Mouse (Mus musculus) CD4-positive helper T cell, adult 2 months (primary cell): ENCODE data around the gene Saal1.
"Not testable (repeated sequence)": the region's sequence is repeated elsewhere in the genome, so short reads cannot be mapped to it uniquely, and the experiment has no call there.

Experiments used
- DNase-seq: peaks from one replicate; pipeline ENCODE4 v3.0.0-alpha.2; 2012; ENCODE audit warnings: low read depth, missing footprints, low spot score

Gene Saal1

GRCm38 (mm10) chr7:46710390-46710844 lies at the start of gene Saal1:
TSS of gene Saal1 (minus strand) at chr7:46710680.
- peak; percentile 92 for DNase-seq

- DNase-seq = no peak
Observed at GRCm38 (mm10) chr7:46751490-46751889, 41.0 kb upstream of the Saal1 start, which contains the start of gene Saa2. TSS of gene Saa2 (plus strand) at chr7:46751790.

GRCm38 (mm10) chr7:46748459-46748858 lies 38.0 kb upstream of the Saal1 start:
- no peak for DNase-seq

- DNase-seq = no peak
Observed at GRCm38 (mm10) chr7:46746381-46746780, 35.9 kb upstream of the Saal1 start.

- DNase-seq = no peak
Observed at GRCm38 (mm10) chr7:46745816-46746215, 35.3 kb upstream of the Saal1 start.

DNA sequence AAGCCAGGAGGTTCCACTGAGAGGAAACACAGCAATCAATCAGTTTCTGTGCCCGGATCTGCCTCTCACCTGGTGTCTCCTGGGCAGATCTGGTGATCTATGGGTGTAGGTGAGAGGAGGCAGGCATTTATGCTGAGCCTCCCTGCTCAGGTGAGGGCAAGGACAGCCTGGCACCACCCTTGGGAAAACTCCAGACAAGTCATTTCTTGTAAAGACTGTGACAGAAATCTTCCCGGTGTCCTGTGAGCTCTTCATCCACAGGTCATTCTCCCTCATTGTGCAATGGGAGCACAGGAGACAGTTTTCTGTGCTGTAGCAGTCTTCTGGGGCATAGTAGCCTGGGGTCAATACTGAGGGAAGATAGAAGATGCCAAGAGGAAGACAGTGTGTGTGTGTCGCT lies 32.4 kb upstream of the Saal1 start, which contains the start of gene Saa1:
Saa1 (minus strand) TSS at position 101 of the 400 bp plus-strand sequence.
- not testable (repeated sequence) for DNase-seq

- DNase-seq = not testable (repeated sequence)
Observed at GRCm38 (mm10) chr7:46740041-46740440, 29.6 kb upstream of the Saal1 start.

DNA sequence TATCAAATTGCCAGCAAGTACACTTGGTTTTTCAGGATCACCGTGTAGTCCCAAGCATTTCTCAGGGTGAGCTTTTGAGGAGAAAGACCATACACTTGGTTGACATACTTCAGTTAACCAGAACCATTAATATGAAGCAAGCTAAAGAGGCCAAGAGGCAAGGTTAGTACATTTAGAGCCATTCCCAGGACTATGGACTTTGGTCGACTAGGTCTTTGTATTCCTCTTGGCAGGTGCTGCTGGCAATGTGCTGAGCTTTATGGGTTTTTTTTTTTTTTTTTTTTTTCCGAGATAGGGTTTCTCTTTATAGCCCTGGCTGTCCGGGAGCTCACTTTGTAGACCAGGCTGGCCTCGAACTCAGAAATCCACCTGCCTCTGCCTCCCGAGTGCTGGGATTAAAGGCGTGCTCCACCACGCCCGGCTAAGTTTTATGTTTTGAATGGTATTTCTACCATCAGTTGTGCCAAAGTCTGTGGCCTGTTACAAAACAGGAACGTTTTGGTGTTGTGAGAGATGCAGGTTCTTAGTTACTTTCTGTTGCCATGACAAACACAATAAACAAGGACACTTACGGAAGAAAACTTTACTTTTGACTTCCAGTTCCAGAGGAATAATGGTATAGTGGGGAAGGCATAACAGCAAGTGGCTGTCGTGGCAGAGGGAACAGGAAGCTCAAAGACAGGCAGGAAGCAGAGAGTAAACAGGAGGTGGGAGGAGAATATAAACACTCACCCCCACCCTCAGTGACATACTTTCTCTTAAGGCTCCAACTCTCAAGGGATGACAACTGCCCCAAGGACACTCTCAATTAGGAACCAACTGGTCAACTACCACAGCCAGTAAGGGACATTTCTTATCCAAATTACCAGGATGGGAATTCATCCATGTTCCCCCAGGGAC lies 28.3 kb upstream of the Saal1 start:
- DNase-seq = no peak

DNA sequence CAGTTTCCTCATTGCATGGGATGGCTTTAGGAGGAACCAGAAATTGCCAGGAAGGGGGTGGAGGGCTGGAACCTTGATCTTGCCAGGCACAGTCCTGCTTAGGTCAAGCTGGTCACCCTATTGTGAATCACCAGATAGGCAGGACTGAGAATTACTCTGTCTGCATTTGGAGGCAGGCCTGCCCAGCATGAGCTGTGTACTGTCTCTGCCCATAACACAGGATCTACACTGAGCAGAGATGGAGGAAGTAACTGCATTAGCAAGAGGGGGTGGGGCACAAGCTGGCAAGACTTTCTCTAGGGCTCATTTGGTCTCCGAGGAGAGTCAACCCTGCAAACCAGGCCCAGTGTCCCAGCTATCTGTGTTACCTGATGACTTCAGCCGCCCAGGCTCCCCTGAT lies 24.5 kb upstream of the Saal1 start:
- DNase-seq = no peak

DNA sequence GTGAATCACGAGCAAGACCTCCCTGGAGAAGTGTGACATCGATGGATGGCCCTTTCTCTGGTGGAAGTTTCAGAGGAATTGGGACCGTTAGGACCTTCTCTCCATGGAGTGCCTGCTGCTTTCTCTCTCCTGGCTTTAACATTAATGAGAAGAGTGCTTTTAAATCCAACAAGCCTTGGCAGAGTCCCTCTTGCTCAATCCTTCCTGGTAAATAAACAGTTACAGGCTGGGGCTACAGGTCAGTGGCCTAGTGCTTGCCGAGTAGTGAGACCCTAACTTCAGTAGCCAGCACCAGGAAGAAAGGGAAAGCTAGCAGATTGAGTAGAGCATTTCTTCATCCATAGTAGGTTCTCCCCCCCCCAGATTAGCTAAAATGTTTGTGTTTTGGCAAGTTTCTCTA lies 22.0 kb upstream of the Saal1 start, which contains the start of gene Saa4:
Saa4 (minus strand) TSS at position 146 of the 400 bp plus-strand sequence.
- DNase-seq = no peak

DNA sequence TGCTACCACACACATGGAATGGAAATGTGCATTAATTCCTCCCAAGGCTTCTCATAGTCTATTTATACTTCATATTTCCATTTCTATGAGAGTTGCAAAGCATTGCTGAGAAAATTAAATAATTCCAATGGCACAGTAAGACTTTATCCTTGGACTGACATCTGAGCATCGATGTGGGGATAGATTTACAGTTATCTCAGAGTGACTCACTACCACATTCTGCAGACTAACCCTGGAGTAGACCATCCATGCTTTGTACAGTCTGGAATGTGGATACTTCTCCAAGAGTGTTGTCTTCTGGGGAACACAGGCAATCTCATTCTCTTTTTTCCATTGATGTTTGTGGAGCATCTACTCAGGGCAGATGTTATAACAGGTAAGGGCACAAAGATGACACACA lies 17.1 kb upstream of the Saal1 start:
- no peak for DNase-seq

- DNase-seq = no peak
Observed at GRCm38 (mm10) chr7:46724396-46724795, 13.9 kb upstream of the Saal1 start.

DNA sequence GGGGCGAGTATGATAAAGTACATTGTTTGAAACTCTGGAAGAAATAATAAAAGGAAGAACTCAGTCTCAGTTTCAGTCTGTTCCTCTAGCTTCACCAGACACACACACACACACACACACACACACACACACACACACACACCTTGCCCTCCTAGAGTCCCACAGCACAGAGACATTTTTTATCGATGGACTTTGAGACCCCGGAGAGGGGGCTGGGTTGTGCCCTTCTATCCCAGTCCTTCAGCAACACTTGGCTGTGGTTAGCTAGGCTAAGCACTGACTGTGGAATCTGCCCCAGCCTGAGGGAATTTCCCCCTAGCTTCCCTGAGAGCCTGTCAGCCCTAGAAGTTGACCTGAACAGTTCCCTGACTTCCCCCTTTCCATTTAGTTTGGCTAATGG lies 13.4 kb upstream of the Saal1 start:
- no peak for DNase-seq

DNA sequence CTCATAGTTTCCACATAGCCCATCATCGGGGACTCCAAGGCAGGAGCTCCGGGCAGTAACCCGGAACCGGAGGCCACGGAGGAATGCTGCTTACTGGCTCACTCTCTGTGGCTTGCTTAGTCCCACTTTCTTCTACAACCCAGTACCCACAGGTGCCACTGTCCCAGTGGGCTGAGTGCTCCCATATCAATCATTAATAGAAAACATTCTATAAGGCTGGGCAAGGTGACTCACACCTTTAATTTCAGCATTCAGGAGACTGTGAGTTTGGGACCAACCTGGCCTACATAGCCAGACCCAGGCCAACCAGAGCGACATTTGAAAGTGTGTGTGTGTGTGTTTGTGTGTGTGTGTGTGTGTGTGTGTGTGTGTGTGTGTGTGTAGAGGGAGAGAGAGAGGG lies 12.9 kb upstream of the Saal1 start:
- DNase-seq = no peak

GRCm38 (mm10) chr7:46720460-46720859 lies 10.0 kb upstream of the Saal1 start:
- DNase-seq = no peak

GRCm38 (mm10) chr7:46719526-46719925 lies 9.0 kb upstream of the Saal1 start:
- no peak for DNase-seq

- no peak for DNase-seq
Observed at GRCm38 (mm10) chr7:46718591-46719270, 8.3 kb upstream of the Saal1 start.

- no peak for DNase-seq
Observed at GRCm38 (mm10) chr7:46716897-46717296, 6.4 kb upstream of the Saal1 start.

GRCm38 (mm10) chr7:46715600-46715999 lies 5.1 kb upstream of the Saal1 start, which contains the start of gene Saa3:
TSS of gene Saa3 (minus strand) at chr7:46715700.
- DNase-seq = no peak

DNA sequence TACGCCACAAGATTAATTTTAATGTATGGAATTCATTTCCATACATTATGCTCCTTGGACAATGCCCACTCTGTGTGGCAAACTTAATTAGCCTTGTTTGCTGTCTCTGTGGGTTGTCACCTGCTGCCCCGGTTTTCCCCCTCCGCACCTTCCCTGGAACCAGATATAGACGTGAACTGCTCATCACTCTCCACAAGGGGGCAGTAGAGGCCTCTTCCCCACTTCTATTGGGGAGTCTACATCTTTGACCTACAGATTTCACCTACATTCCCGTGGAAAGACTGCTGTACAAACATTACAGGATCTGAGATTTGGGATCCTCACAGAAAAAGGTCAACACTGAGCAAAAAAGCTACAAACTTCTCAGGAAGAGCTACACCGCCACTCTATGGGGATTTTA lies 4.0 kb upstream of the Saal1 start:
- peak; percentile 64 for DNase-seq

- DNase-seq = no peak
Observed at GRCm38 (mm10) chr7:46712250-46712649, 1.8 kb upstream of the Saal1 start.

DNA sequence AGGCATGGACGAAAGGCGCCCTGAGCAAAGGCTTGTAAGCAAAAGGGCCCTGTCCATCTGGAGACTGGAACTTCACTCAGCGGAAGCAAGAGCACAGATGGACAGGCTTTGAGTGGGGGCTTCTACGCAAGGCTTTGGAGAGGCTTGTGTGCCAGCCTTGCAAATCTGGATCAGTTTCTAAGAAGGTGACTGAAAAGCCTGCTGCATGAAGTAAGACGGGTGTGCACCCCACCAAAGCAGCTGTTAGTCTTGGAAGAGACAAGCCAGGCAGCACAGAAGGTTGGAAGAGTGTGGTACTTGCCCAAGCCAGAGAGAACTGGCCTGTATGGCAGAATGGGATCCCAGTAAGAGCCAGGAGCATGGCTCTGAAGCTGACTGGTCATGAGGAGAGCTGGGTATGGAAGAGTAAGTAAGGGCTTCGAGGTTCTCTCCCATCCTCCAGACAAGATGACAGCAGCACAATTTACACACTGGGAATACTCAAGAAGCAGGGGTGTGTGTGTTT lies 9.9 kb downstream of the Saal1 start:
- no peak for DNase-seq
